Mouse (Mus musculus): ENCODE measurements around the gene Efcab14.

Efcab14 gene

GRCm38 (mm10) chr4:115777627-115778026, 40.1 kb downstream of the Efcab14 start:
- no peak for DNase-seq (ENCODE audit: low spot score)

DNA sequence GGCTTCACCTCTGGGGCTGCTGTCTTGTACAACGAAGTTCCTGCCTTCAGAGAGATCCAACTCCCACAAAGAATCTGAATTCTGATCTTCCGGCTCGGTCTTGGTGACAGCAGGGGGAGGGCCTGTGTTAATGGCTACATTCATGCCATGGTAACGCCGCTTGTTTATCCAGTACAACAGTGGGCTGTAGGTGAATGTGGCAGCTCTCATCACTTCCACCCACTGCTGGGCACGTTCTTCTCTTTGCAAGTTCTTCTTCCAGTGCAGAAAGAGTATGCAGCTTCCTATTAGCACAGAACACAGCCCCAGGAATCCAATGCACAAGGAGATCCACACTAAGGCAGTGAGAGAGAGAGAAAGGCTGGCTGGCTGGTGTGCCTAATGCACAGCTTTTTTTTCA, 42.7 kb downstream of the Efcab14 start:
- DNase-seq (ENCODE audit: low spot score) = no peak

DNA sequence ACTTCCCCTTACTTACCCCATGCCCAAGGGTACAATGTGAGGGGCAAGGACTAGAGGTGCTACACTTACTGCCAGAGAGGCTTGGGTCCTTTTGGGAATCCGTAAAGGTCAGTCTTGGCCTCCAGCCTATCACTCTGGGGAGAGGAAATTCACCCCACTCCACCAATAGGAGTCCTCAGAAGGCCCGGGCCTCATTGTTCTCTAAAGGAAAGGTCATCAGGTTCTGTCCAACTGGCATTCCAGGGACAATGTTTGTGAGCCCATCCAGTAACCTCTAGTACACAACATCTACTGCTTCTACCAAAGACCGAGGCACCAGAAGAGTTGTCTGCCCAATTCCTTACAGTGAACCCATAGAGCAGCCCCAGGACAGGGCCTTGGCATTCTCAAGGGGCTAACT, 43.4 kb downstream of the Efcab14 start, which contains the start of gene Tex38:
Gene Tex38 (minus strand): TSS at position 101 of the 400 bp plus-strand sequence.
- DNase-seq (ENCODE audit: low spot score) = no peak

DNA sequence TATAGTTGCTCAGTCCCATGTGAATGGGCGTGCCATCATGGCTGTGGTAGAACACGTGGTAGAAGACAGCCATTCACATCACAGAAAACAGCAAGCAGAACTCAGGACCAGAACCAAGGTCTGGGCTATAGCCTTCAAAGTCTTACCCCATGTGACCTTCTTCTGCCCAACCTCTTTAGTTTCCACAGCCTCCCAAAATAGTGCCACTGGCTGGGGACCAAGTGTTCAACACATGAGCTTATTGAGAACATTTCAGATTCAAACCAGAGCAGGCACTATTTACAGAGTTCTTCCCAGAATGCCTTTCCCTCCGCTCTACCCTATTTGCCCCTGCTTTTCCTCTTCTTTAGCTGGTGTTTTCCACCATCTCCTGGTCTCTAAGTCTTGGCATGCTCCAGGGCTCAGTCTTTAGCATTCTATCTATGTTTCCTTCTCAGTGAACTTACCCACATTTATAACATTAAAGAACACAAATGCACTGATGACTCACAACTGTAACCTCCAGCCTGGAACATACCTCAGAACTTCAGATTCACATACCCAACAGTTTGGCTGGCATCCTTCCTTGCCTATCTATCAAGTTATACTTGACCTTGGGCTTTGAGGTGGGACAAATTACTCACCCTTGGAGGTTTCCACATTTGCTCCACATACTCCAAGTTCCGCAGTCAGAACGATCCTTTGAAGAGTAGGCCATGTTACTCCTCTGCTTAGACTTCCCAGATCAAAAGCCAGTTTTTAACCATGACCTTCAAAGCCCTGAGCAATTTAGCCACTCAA, 44.7 kb downstream of the Efcab14 start:
- no peak for DNase-seq (ENCODE audit: low spot score)

- DNase-seq (ENCODE audit: low spot score) = peak; percentile 78
Observed at GRCm38 (mm10) chr4:115784769-115785510, 47.4 kb downstream of the Efcab14 start, which contains the start of gene Atpaf1. Gene Atpaf1 (plus strand): TSS chr4:115784812.

DNA sequence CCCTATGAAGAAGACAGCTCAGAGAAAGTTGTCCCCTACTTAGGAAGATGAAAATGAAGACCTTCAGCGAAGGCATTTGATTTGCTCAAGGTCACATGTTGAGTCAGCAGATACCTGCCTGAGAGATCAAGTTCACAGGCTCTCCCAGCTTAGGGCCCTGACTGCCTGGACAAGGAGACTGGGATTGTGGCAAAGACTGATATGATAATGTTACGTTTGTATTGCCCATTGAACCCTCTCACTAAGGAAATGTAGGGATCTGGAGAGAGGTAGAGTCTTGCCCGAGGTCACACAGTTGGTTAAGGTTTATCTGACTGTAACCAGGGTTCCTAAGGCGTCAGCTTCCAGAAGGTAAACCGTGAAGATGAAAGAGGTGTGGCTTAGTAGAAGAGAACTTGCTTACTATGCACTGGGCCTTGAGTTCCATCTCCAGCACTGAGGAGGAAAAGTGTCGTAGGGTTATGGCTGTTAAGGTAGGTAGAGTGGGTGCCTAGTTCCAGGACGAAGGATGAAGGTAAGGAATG, 48.0 kb downstream of the Efcab14 start:
- DNase-seq (ENCODE audit: low spot score) = no peak

GRCm38 (mm10) chr4:115790864-115791263, 53.3 kb downstream of the Efcab14 start:
- DNase-seq (ENCODE audit: low spot score) = no peak

DNA sequence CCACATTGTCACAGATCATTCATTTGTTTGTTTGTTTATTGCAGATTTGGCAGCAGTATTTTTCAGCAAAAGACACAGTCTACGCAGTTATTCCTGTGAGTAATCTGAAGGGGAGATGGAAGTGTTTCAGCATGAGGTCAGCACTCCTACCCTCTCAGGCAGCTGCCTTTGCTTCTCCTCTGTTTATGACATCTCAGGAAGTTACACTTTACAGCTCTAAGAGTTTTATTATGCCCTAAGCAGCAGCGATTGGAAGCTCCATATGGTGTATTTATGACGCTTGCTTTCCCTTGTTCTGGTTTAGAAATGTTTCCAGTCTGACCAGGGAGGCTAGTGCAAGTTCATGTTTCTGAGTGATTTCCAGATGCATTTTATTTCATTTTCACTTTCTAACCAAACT, 57.8 kb downstream of the Efcab14 start:
- no peak for DNase-seq (ENCODE audit: low spot score)

DNA sequence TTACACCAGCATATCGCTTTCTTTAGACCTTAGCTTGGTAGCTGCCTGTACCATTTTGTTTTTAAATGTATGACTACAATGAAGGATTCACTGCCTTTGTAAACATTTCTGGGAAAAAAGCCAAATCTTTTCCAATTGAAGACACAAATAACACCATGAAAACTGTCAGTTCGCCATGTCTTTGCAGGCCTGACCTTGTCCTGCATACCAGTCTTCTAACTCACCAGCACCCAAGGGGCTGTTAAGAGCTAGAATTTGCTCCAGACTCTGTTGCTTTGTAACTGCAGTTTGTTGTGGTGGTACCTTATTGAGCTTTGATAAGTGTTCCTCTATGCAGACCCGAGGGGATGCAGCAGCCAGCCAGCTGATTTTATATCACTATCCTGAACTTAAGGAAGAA, 62.4 kb downstream of the Efcab14 start:
- no peak for DNase-seq (ENCODE audit: low spot score)

DNA sequence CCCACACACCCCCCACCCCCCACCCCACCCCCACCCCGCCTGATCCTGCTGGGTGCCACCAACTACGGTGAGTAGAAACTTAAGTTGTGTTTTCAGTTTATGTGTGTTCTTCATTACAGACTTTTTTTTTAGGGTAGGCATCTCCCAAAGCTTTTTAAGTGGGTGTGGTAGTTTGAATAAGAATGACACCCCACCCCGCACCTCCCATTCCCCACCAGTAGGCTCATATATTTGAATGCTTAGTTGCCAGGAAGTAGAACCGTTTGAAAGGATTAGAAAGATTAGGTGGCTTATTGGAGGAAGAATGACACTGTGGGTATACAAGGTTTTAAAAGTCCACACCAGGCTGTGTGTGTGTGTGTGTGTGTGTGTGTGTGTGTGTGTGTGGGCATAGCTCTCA, 74.8 kb downstream of the Efcab14 start:
- no peak for DNase-seq (ENCODE audit: low spot score)

GRCm38 (mm10) chr4:115815606-115816005, 78.1 kb downstream of the Efcab14 start:
- no peak for DNase-seq (ENCODE audit: low spot score)

DNA sequence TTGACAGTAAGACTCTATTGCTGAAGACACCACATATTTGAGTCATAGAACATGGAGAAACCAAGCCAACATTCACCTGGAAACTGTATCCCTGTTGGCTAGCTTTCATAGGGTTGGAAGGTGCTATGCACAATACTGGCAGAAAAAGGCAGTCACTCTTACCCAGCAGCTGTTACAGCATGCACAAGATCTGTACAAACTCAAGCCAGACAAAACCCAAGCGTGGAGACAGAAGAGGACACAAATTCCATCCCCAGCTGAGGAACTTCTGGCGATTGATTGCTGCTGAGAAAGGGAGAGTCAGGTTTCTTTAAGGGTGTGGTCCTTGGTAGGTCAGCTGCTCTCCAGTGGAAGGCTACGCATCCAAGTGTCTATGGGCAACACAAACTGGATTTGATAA, 82.7 kb downstream of the Efcab14 start:
- DNase-seq (ENCODE audit: low spot score) = no peak

DNA sequence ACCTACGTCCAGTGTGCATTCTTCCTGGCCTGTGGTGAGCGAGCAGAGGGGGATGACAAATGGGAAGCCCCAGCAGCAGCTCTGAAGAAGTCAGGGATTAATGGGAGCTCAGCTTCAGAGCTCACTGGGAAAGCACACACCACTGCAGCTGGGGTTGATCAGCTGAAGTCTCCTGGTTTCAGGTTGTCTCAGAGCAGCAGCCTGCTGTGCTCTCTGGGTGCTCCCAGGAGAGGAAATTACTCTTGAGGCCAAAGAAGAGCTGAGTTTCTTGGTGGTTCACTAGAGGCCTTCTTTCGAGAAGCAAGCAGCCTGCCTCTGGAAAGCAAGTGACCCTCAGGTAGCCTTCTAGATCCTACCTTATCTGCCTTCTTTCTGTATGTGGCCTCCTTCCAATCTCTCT, 83.4 kb downstream of the Efcab14 start:
- DNase-seq (ENCODE audit: low spot score) = no peak

- no peak for DNase-seq (ENCODE audit: low spot score)
Observed at GRCm38 (mm10) chr4:115821431-115821830, 83.9 kb downstream of the Efcab14 start.

GRCm38 (mm10) chr4:115821928-115822327, 84.4 kb downstream of the Efcab14 start:
- DNase-seq (ENCODE audit: low spot score) = no peak

DNA sequence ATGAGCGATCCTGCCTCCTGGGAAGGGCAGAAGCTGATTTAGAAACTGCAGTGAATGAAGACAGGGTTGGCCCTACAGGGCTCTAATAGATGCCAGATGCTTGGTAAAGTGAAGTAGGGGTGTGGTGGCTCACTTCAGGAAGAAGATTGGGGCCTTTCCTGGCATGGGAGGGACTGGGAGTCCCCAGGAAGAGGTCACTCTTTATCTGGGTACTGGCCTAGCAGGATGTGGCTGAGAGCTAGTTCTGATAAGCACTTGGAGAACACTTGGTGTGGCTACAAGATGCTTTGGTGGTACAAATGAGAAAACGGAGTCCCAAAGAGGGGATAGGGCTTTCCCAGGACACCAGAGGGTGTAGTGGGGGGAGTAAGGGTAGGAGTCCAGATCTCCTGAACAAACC, 86.6 kb downstream of the Efcab14 start:
- no peak for DNase-seq (ENCODE audit: low spot score)

DNA sequence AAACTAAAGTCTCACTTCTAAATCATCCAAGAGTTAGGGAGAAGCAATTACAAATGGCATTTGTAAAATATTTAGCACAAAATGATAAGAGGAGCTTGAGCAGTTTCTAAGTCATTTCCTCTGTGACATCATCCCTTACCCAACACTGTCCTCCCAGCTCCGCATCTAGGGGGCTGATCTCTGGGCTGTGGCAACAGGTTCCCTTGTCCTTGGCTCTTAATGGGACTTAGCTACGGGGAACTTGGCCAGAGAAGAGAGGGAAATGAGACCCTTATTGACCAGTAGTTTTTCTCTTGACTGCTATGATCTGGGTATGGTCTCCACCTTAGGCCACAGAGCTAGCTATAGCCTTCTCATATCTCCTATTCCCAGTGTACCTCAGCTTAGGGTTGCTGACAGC, 87.7 kb downstream of the Efcab14 start:
- DNase-seq (ENCODE audit: low spot score) = no peak

All from yolk sac, embryonic 10.5 days (tissue).